Mouse (Mus musculus) megakaryocyte, embryonic 14.5 days (primary cell): ENCODE results near the gene Sun1. TPM values are rescaled to one million over a fixed set of nuclear protein-coding genes. Genes with fewer than 3 reads are reported as not detected.

Source experiments
- H3K27me3 ChIP-seq: replicated peaks from 2 replicates; pipeline ENCODE3; 2012; ENCODE audit warnings: inconsistent platforms
- H3K36me3 ChIP-seq: replicated peaks from 2 replicates; pipeline ENCODE3; 2012; ENCODE audit warnings: low read length, inconsistent platforms, mixed read lengths
- H3K4me1 ChIP-seq: 2 replicates; pipeline ENCODE4 v1.6.1; 2012; ENCODE audit warnings: inconsistent platforms
- H3K4me3 ChIP-seq: replicated peaks from 2 replicates; pipeline ENCODE3; 2012; ENCODE audit warnings: moderate library complexity, mild to moderate bottlenecking, inconsistent platforms
- H3K9me3 ChIP-seq: 2 replicates; pipeline ENCODE4 v1.6.1; 2012; ENCODE audit warnings: inconsistent platforms
- FLI1 ChIP-seq: IDR thresholded peaks from 2 replicates; pipeline ENCODE4 v1.6.1; 2012; ENCODE audit warnings: low read length, inconsistent platforms, mixed read lengths
- GATA1 ChIP-seq: IDR thresholded peaks from 3 replicates; pipeline ENCODE4 v1.6.1; 2012; ENCODE audit warnings: mixed read lengths, low read length, inconsistent platforms, borderline replicate concordance
- polyA plus RNA-seq: library from polyadenylated mRNA; stranded (reverse); fragments of >175 nt; gene quantifications from 2 replicates; pipeline ENCODE4 v1.2.3, GENCODE M21; 2012; ENCODE audit warnings: low replicate concordance; ENCODE audit not compliant: insufficient read depth

The Sun1 gene
- polyA plus RNA-seq, 1 experiment = 3.4 TPM

DNA sequence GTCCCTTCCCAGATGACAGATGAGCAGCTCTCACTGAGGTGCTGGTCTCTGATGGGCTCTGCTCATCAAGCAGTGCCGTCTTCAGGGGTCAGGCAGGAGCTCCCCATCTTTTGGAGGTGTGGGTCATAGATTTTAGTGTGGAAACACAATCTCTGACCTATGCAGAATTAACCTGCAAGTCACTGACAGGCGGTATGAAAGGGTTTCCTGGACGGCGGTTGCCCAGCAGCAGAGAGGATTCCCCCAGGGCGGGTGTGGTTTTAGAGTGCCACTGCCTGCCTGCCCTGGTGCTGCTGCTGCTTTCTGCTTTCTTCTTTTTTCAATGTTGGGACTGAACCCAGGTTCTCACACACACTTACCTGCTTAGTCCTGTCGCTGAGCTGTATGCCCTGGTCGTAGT, 6.1 kb downstream of the Sun1 start:
- Histone ChIP-seq H3K4me3 (no peak overlapping the region), H3K36me3 (peaks cover 54% of the 10 kb centered on the region), H3K27me3 (no peaks in the 10 kb centered on the region), H3K9me3 (no peaks in the 10 kb centered on the region), H3K4me1 (peaks cover 78% of the 10 kb centered on the region)
- TF ChIP-seq GATA1 = no peak
- TF ChIP-seq FLI1 = no peak

DNA sequence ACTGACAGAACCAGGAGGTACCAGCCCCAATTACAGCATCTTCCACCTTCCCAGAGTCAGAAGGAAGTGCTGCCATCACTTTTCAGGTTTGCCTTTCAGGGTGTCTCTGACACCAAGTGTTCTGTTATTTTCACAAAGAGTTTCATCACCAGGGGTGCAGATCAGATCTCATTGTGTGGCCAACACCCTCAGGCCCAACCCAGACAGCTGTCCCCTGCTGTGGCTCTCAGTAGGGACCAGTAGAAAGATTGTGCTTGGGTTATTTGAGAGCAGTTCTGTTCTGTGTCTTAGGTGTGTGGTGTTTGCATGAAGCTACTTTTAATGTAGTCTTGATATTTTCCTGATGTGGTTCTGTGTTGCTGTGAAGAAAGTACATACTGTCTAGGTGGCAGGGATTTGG, 7.7 kb downstream of the Sun1 start:
- H3K4me1 ChIP-seq = peaks cover 73% of the 10 kb centered on the region
- H3K27me3 ChIP-seq = no peaks in the 10 kb centered on the region
- no peaks in the 10 kb centered on the region for H3K9me3 ChIP-seq
- peaks cover 66% of the 10 kb centered on the region for H3K36me3 ChIP-seq
- no peak overlapping the region for H3K4me3 ChIP-seq
- no peak for TF ChIP-seq FLI1
- TF ChIP-seq GATA1 = no peak

GRCm38 (mm10) chr5:139208871-139209684, 8.6 kb downstream of the Sun1 start:
- peaks cover 73% of the 10 kb centered on the region for H3K4me1 ChIP-seq
- peaks cover 65% of the 10 kb centered on the region for H3K36me3 ChIP-seq
- H3K27me3 ChIP-seq = no peaks in the 10 kb centered on the region
- no peak overlapping the region for H3K4me3 ChIP-seq
- no peaks in the 10 kb centered on the region for H3K9me3 ChIP-seq
- TF ChIP-seq FLI1 (no peak), GATA1 (no peak)

- Histone ChIP-seq H3K36me3 (peaks cover 70% of the 10 kb centered on the region), H3K4me3 (no peak overlapping the region), H3K9me3 (no peaks in the 10 kb centered on the region), H3K4me1 (peaks cover 73% of the 10 kb centered on the region), H3K27me3 (no peaks in the 10 kb centered on the region)
- no peak for TF ChIP-seq FLI1
These were observed 9.2 kb downstream of the Sun1 start for GRCm38 (mm10) chr5:139209685-139210026.

DNA sequence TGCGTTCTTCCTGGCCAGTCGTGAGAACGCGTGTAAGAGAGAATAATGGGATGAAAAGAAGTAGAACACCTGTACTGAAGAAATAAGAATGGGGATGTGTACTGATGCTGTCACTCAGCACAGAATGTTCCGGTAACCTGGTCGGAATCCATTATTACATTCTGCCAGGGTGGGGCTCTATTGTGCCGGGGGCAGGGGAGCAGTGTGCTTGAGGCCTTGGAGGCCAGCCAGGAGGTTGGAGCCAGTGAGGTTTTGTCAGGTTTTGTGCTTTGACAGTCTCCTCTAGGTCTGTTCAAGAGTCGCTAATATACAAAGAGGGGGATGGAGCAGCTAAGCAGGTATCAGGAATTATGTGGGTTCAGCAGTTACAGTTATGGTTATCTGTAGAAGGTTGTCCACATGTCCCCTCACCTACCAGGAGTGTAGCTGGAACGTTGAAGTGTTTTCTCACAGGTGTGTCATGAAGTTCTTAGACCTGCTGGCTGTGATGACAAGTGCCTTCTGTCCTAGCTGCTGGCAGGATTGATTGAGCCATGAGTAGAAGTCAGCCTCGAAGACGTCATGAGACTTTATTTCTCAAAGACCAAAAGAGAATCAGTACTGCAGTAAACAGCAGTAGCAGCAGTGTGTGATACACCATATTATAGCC, 11.4 kb downstream of the Sun1 start:
- H3K36me3 ChIP-seq = peaks cover 73% of the 10 kb centered on the region
- H3K9me3 ChIP-seq = no peaks in the 10 kb centered on the region
- H3K4me3 ChIP-seq = no peak overlapping the region
- no peaks in the 10 kb centered on the region for H3K27me3 ChIP-seq
- TF ChIP-seq FLI1 (no peak), GATA1 (no peak)
- H3K4me1 ChIP-seq = peaks cover 73% of the 10 kb centered on the region

DNA sequence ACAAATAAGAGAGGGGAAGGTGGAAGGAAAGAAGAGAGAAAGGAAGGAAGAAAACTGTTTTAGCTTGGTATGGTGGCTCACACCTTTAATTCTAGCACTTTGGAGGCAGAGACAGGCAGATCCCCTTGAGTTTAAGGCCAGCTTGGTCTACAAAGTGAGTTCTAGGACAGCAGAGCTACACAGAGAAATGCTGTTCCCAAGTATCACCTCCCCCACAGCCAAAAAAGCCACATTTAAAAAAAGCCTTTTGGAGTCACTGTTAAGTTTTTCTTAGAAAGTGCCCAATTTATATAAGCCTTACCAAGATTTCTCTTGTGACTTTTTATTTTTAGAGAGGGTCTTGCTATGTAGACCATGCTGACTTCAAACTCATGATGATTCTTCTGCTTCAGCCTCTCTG, 13.9 kb downstream of the Sun1 start:
- no peak for TF ChIP-seq GATA1
- TF ChIP-seq FLI1 = no peak
- H3K4me1 ChIP-seq = peaks cover 60% of the 10 kb centered on the region
- no peak overlapping the region for H3K4me3 ChIP-seq
- H3K36me3 ChIP-seq = peaks cover 64% of the 10 kb centered on the region
- no peaks in the 10 kb centered on the region for H3K9me3 ChIP-seq
- H3K27me3 ChIP-seq = no peaks in the 10 kb centered on the region

- H3K36me3 ChIP-seq = peaks cover 61% of the 10 kb centered on the region
- H3K9me3 ChIP-seq = no peaks in the 10 kb centered on the region
- peaks cover 60% of the 10 kb centered on the region for H3K4me1 ChIP-seq
- TF ChIP-seq FLI1 = no peak
- no peak for TF ChIP-seq GATA1
- no peak overlapping the region for H3K4me3 ChIP-seq
- H3K27me3 ChIP-seq = no peaks in the 10 kb centered on the region
These were observed 14.7 kb downstream of the Sun1 start for GRCm38 (mm10) chr5:139215184-139215583.

- no peaks in the 10 kb centered on the region for H3K27me3 ChIP-seq
- no peaks in the 10 kb centered on the region for H3K9me3 ChIP-seq
- H3K4me3 ChIP-seq = no peak overlapping the region
- H3K36me3 ChIP-seq = peaks cover 61% of the 10 kb centered on the region
- peaks cover 57% of the 10 kb centered on the region for H3K4me1 ChIP-seq
- TF ChIP-seq FLI1 (no peak), GATA1 (no peak)
These were observed 15.7 kb downstream of the Sun1 start for GRCm38 (mm10) chr5:139216121-139216520.

DNA sequence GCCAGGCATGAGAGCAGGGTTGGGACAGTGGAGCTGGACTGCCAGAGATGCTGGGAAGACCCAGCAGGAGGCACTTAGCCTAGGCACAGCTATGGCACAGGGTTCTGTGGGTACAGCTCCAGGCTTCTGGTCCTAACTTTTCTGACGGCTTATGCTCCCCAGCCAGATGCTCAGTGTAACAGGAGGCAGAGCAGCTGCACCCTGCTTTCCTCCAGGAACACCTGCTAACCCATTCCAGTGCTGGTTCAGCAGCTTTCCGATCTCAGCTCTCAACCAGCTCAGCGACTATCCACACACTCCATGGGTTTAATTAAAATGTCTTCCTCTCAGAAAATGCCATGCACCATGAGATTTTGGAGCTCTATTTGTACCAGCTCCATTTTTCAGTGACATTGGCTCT, 16.3 kb downstream of the Sun1 start:
- no peak overlapping the region for H3K4me3 ChIP-seq
- no peaks in the 10 kb centered on the region for H3K27me3 ChIP-seq
- H3K9me3 ChIP-seq = no peaks in the 10 kb centered on the region
- TF ChIP-seq FLI1 = no peak
- TF ChIP-seq GATA1 = no peak
- peaks cover 66% of the 10 kb centered on the region for H3K36me3 ChIP-seq
- H3K4me1 ChIP-seq = peaks cover 59% of the 10 kb centered on the region

DNA sequence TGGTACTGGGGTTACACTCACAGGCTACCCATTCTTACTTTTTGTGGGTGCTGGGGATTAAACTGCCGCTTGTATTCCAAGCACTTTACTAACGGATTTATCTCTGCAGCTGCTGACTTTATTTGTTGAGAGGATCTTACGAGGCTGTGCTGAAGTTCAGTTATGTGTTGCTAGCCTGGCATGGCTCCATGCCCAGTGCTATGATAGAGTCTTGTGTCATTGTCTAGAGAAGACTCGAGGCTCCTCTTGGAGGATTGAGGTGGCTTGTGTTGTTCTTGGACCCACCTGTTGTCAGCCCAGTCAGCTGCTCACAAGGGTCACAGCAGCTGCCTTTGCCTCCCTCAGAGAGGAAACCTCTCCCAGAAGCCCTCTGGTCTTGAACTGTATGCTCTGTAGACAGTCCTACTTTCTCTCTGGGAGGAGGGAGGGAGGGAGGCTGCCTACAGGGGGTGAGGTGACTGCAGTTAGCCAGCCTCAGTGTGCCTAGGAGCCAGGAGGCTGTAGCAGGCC, 19.6 kb downstream of the Sun1 start:
- H3K36me3 ChIP-seq = peaks cover 77% of the 10 kb centered on the region

More for the DNA sequence above, 19.6 kb downstream of the Sun1 start:
- no peak for TF ChIP-seq GATA1
- no peak for TF ChIP-seq FLI1
- Histone ChIP-seq H3K4me3 (no peak overlapping the region), H3K27me3 (no peaks in the 10 kb centered on the region), H3K4me1 (peaks cover 49% of the 10 kb centered on the region), H3K9me3 (no peaks in the 10 kb centered on the region)
